Mouse (Mus musculus): ENCODE measurements around the gene Mdfic.

GRCm38 (mm10) chr6:15830651-15831050, 110.2 kb downstream of the Mdfic start:
- TF ChIP-seq POLR2AphosphoS5 (IDR thresholded peaks at IDR 0.05; ENCODE audit: insufficient replicate concordance, low read depth, low read length) (no peak), TAL1 (conservative IDR thresholded peaks at IDR 0.05; ENCODE audit: low read depth, low read length) (no peak)

Measured in G1E (cell line).